Mouse (Mus musculus): ENCODE results near the gene Atg3.

Atg3 gene

DNA sequence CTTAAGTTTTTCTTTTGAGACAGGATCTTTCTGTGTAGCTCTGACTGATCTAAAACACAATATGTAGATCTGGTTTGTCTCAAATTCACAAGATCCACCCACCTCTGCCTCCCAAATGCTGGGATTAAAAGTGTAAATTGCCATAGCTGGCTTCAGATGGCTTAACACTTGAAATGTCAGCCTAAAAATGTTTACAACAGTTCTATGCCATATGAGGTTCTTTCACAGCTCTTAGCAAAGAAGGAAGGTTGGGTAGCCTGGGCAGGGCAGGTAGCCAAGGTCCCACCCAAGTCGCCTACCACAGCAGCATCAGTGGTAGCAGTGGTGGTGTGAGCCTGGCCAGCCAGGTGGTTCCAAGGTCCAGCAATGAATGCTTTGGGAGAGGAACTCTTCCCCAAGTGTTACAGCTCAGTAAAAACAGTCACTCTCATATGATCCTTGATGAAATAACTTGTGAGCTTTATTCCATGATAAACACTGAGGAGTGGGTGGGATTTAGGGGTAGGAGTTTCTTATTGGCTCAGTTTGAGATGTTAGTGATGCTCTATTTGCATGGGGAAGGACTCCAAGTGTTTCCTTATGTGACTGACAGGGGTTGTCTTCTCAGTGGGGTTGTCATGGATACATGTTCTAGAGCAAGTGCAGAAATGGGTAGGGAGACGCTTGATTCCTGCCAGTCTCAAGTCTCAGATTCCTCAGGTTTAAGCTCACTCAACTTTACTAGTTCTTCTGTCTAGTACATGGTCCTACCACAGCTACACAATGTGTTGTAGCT is 30.5 kb upstream of the Atg3 start:
- Histone ChIP-seq H3K36me3 (ENCODE audit: insufficient read depth, low read length) (no peaks in the 10 kb centered on the region), H3K4me1 (replicated peaks; ENCODE audit: low read depth, low read length) (no peaks in the 10 kb centered on the region), H3K9me3 (ENCODE audit: low read length) (no peaks in the 10 kb centered on the region), H3K27me3 (ENCODE audit: insufficient read depth, low read length) (no peaks in the 10 kb centered on the region), H3K4me3 (replicated peaks; ENCODE audit: low read length) (no peak overlapping the region)
- TF ChIP-seq POU5F1 (IDR thresholded peaks at IDR 0.05; ENCODE audit: borderline replicate concordance, low read length) (no peak), CTCF (conservative IDR thresholded peaks at IDR 0.05; ENCODE audit: low read length) (no peak), NANOG (IDR thresholded peaks at IDR 0.05; ENCODE audit: borderline replicate concordance, low read length) (no peak)

DNA sequence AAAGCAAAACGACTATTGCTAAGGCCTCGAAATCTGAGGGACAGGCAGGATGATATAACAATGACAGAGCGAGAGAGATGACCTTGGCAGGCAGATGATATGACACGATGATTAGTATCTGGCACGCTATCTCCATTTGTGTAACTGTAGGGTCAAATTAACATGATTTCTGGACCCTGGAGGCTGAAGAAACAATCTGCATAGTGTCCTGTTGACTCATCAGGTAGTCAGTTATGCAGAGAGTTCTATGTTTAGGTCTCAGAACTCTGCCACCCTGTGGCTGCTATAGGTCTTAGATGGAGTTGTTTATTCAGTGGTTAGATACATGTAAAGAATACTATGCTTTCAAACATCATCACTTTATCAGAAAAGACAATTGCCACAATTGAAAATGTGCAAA is 16.9 kb upstream of the Atg3 start:
- Histone ChIP-seq H3K27me3 (ENCODE audit: insufficient read depth, low read length) (no peaks in the 10 kb centered on the region), H3K36me3 (ENCODE audit: insufficient read depth, low read length) (peaks cover 13% of the 10 kb centered on the region; the same call in 1 of the 2 replicates), H3K9me3 (ENCODE audit: low read length) (no peaks in the 10 kb centered on the region), H3K4me3 (replicated peaks; ENCODE audit: low read length) (no peak overlapping the region), H3K4me1 (replicated peaks; ENCODE audit: low read depth, low read length) (no peaks in the 10 kb centered on the region)
- TF ChIP-seq POU5F1 (IDR thresholded peaks at IDR 0.05; ENCODE audit: borderline replicate concordance, low read length), result no peak
- TF ChIP-seq NANOG (IDR thresholded peaks at IDR 0.05; ENCODE audit: borderline replicate concordance, low read length), result no peak
- TF ChIP-seq CTCF (conservative IDR thresholded peaks at IDR 0.05; ENCODE audit: low read length), result no peak

DNA sequence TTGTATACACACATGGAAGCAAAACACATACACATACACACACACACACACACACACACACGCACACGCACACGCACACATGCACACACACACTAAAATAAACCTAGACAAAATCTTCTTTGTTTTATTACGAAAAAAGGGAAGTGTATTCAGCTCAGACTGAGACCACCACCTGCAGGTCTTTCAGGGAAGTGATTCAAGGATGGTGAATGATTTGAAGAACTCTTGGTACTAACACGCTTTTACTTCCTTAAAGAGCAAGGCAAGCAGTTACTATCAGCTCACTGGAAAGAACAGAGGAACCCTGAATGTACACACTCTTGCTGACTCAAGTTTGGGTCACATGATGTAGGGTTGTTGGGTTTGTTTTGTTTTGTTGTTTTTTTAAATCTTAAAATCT is 16.0 kb upstream of the Atg3 start:
- Histone ChIP-seq H3K36me3 (ENCODE audit: insufficient read depth, low read length) (peaks cover 13% of the 10 kb centered on the region; the same call in 1 of the 2 replicates), H3K4me1 (replicated peaks; ENCODE audit: low read depth, low read length) (no peaks in the 10 kb centered on the region), H3K9me3 (ENCODE audit: low read length) (no peaks in the 10 kb centered on the region), H3K27me3 (ENCODE audit: insufficient read depth, low read length) (no peaks in the 10 kb centered on the region), H3K4me3 (replicated peaks; ENCODE audit: low read length) (no peak overlapping the region)
- TF ChIP-seq CTCF (conservative IDR thresholded peaks at IDR 0.05; ENCODE audit: low read length), result no peak
- TF ChIP-seq POU5F1 (IDR thresholded peaks at IDR 0.05; ENCODE audit: borderline replicate concordance, low read length), result no peak
- no peak for TF ChIP-seq NANOG (IDR thresholded peaks at IDR 0.05; ENCODE audit: borderline replicate concordance, low read length)

DNA sequence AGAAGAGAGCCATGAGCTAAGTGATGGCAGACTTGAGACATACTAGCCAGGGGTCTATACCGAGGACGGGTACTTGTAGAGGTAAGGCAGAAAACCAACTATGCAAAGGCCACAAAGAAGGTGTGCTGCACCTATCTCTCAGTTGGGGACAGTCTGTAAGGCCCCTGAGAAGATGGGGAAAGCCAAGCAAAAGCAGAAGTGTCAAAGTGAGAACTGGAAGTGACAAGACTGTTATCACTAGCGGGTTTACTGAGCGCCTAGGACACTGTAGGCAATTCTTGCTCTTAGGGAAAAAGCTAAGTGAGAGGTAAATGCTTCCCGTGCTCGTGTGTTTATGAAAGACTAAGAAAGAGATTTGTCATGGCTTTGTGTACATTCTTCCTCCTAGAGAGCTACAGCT is 13.5 kb upstream of the Atg3 start:
- Histone ChIP-seq H3K27me3 (ENCODE audit: insufficient read depth, low read length) (no peaks in the 10 kb centered on the region), H3K9me3 (ENCODE audit: low read length) (no peaks in the 10 kb centered on the region), H3K4me1 (replicated peaks; ENCODE audit: low read depth, low read length) (no peaks in the 10 kb centered on the region), H3K4me3 (replicated peaks; ENCODE audit: low read length) (no peak overlapping the region), H3K36me3 (ENCODE audit: insufficient read depth, low read length) (peaks cover 23% of the 10 kb centered on the region)
- TF ChIP-seq CTCF (conservative IDR thresholded peaks at IDR 0.05; ENCODE audit: low read length) (no peak), POU5F1 (IDR thresholded peaks at IDR 0.05; ENCODE audit: borderline replicate concordance, low read length) (no peak), NANOG (IDR thresholded peaks at IDR 0.05; ENCODE audit: borderline replicate concordance, low read length) (no peak)

DNA sequence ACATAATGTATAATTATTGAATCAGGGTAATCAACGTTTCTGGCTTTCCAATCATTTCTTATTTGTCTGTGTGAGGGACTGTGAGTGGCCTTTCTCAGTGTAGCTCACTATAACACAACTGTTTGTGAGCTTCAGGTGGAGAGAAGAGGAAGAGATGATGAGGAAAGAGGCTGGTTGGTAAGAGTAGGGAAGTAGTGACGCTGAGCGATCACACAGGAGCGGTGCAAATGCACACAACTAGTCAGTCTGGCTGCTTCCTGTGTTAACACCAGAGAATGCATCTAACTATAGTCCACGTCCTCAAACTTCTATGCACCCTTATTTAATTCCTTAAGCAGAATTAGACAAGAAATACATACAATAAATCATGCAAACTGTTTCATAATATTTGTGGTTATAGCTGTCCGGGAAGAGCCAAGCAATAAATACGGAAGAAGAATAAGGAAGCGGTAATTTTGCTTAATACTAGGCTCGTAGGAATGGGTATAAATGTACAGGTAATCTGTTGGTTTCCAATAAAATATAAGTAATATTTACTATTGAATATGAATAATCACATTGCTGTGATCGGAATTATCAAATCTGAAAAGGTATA is 10.0 kb upstream of the Atg3 start:
- no peak overlapping the region for H3K4me3 ChIP-seq (replicated peaks; ENCODE audit: low read length)
- peaks cover 22% of the 10 kb centered on the region for H3K36me3 ChIP-seq (ENCODE audit: insufficient read depth, low read length)
- H3K4me1 ChIP-seq (replicated peaks; ENCODE audit: low read depth, low read length), result no peaks in the 10 kb centered on the region
- no peaks in the 10 kb centered on the region for H3K9me3 ChIP-seq (ENCODE audit: low read length)
- TF ChIP-seq CTCF (conservative IDR thresholded peaks at IDR 0.05; ENCODE audit: low read length), result no peak
- no peak for TF ChIP-seq POU5F1 (IDR thresholded peaks at IDR 0.05; ENCODE audit: borderline replicate concordance, low read length)
- TF ChIP-seq NANOG (IDR thresholded peaks at IDR 0.05; ENCODE audit: borderline replicate concordance, low read length), result no peak
- no peaks in the 10 kb centered on the region for H3K27me3 ChIP-seq (ENCODE audit: insufficient read depth, low read length)

DNA sequence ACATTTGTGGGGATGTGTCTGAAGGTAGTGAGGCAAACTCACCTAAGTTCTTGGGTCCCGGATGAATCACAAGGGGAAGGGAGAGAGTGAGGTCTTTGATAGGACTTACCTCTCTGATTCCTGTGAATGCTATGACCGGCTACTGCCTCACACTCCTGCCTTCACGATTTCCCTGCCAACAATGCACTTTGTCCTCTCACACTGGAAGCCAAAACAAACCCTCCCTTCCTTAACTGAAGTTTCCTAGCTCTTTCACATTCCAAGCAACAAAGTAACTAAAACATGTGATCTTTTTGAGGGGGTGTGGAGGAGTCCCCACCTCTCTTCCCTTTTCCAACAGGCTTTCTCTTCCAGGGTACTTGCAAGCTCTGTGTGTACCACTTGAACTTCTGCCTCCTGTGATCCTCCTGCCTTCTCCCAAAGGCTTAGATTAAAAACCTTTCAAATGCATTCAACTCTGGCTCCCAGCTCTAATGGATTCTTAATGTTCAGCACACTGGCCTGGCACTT is 3.8 kb upstream of the Atg3 start:
- TF ChIP-seq POU5F1 (IDR thresholded peaks at IDR 0.05; ENCODE audit: borderline replicate concordance, low read length) (no peak), CTCF (conservative IDR thresholded peaks at IDR 0.05; ENCODE audit: low read length) (no peak), NANOG (IDR thresholded peaks at IDR 0.05; ENCODE audit: borderline replicate concordance, low read length) (no peak)
- no peaks in the 10 kb centered on the region for H3K9me3 ChIP-seq (ENCODE audit: low read length)
- H3K4me1 ChIP-seq (replicated peaks; ENCODE audit: low read depth, low read length), result peaks cover 10% of the 10 kb centered on the region
- no peaks in the 10 kb centered on the region for H3K27me3 ChIP-seq (ENCODE audit: insufficient read depth, low read length)
- H3K36me3 ChIP-seq (ENCODE audit: insufficient read depth, low read length), result peaks cover 7% of the 10 kb centered on the region; the same call in 1 of the 2 replicates
- no peak overlapping the region for H3K4me3 ChIP-seq (replicated peaks; ENCODE audit: low read length)

DNA sequence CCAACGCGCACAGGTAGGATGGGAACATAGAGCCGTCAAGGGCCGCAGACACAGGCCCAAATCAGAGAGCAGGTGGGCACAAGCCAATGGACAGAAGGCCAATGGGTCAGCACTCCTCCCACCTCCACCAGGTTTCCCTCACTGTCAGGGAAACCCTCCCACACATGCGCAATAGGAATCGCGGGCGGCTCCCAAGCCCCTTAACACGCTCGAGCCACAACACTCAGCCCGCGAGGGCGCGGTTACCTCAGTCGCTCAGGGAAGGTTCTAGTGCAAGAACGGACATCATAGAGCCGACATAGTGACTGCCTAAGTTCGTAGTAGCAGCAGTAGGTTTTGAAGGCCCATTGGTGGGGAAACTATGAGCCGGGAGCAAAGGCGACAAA is 456 bp upstream of the Atg3 start:
- Histone ChIP-seq H3K4me1 (replicated peaks; ENCODE audit: low read depth, low read length) (peaks cover 13% of the 10 kb centered on the region), H3K4me3 (replicated peaks; ENCODE audit: low read length) (peak overlapping the region; percentile 94), H3K36me3 (ENCODE audit: insufficient read depth, low read length) (no peaks in the 10 kb centered on the region), H3K9me3 (ENCODE audit: low read length) (no peaks in the 10 kb centered on the region), H3K27me3 (ENCODE audit: insufficient read depth, low read length) (no peaks in the 10 kb centered on the region)
- TF ChIP-seq POU5F1 (IDR thresholded peaks at IDR 0.05; ENCODE audit: borderline replicate concordance, low read length), result no peak
- TF ChIP-seq CTCF (conservative IDR thresholded peaks at IDR 0.05; ENCODE audit: low read length), result no peak
- no peak for TF ChIP-seq NANOG (IDR thresholded peaks at IDR 0.05; ENCODE audit: borderline replicate concordance, low read length)

DNA sequence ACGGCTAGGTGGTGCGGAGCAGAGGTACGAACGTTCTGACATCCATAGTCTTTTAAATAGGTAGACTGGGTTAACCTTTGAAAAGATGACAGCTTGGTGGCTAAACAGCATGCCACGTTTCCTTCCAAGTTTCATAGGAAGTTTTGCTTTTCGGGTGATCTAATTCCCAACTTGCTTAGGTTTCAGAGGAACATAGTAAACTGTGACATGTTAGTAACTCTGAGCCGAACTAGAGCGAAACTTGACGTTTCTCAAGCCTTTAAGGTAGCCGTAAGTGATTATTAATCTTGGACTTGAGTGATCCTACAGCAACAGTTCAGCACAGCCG is 768 bp downstream of the Atg3 start:
- Histone ChIP-seq H3K4me1 (replicated peaks; ENCODE audit: low read depth, low read length) (peaks cover 13% of the 10 kb centered on the region), H3K4me3 (replicated peaks; ENCODE audit: low read length) (peak overlapping the region; percentile 94), H3K36me3 (ENCODE audit: insufficient read depth, low read length) (no peaks in the 10 kb centered on the region), H3K9me3 (ENCODE audit: low read length) (no peaks in the 10 kb centered on the region), H3K27me3 (ENCODE audit: insufficient read depth, low read length) (no peaks in the 10 kb centered on the region)
- TF ChIP-seq POU5F1 (IDR thresholded peaks at IDR 0.05; ENCODE audit: borderline replicate concordance, low read length) (no peak), CTCF (conservative IDR thresholded peaks at IDR 0.05; ENCODE audit: low read length) (no peak), NANOG (IDR thresholded peaks at IDR 0.05; ENCODE audit: borderline replicate concordance, low read length) (no peak)
